Mouse (Mus musculus): ENCODE results near the gene Apof. TPM values are rescaled to one million over a fixed set of nuclear protein-coding genes. Genes with fewer than 3 reads are reported as not detected.

The Apof gene
- total and polyA plus RNA-seq, 3 experiments, result not detected

DNA sequence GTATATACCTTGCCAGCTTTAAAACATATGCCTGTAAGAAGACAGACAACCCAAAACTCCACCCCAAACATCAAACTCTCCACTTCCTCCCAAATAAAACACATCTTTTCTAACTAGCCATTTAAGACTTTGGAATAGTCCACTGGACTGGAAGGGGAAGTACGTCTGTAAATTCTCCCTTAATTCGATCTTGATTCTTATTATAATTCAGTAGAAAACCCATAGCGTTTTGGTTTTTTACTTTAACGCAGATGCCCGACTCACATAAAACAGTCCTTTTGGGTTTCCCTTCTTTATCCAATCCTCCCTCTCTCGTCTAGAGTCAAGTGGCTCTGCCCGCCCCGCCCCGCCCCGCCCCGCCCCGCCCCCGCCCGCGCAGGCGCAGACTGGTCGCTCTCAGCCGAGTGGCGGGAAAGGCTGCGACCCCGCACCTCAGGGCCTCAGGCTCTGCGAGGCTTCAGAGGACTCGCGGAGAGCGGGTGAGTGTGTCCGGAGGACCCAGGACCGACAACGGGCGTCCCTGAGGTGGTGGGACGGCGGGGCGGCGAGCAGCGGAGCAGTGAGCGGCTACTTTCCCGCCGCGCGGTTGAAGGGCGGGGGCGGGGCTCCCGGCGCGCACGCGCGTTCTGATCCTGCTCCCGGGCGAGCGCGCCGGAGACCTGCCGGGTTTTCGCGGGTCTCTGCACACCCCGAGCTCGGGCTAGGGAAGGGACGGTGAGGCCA, 36.6 kb upstream of the Apof start, which contains the start of gene Timeless (continued):
- peak; percentile 58; the same call in 1 of the 2 replicates for TF ChIP-seq MYC (IDR thresholded peaks at IDR 0.05; ENCODE audit: low read depth, low read length)
- TF ChIP-seq TBP (IDR thresholded peaks at IDR 0.05; ENCODE audit: low read depth, low read length), result peak; percentile 94
- no peak for TF ChIP-seq RAD21 (IDR thresholded peaks at IDR 0.05; ENCODE audit: low read depth, low read length)
- TF ChIP-seq POLR2AphosphoS2 (IDR thresholded peaks at IDR 0.05; ENCODE audit: low read length), result peak; percentile 92
- TF ChIP-seq MEF2A (IDR thresholded peaks at IDR 0.05; ENCODE audit: extremely low read depth, insufficient replicate concordance, low read depth, low read length, poor library complexity, severe bottlenecking), result no peak

DNA sequence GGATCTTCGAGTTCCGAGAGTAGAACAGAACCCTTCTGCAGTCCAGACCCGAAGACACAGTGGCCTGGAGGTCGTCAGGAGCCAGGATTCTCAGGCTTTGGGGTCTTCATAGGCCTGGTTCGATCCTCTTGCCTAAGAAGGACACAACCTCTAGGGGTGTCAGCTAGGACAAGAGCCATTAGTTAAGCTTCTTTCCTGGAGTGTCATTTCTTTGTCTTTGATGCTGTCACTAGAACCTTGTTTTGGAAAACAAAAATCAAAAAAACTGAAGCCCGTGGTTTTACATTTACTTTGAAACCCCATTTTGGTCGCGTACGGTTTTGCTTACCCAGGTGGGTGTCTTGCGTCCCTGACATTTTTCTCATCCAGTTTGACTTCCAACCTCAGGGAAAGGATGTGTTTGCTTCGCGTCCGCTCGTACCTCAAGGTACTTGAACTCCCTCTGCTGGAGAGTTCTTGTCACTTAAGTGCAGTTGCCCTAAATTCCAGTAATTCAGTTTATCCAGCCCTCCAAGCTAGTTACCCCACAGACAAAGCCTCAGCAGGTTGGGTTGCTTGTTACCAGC, 36.0 kb upstream of the Apof start:
- peaks cover 0 to 13% of the 10 kb centered on the region in 2 experiments; a peak in 2 of 4 replicates for H3K36me3 ChIP-seq (ENCODE audit: control insufficient read depth in 1 of 2, insufficient read depth in 2 of 2, low read length in 2 of 2)
- TF ChIP-seq GABPA (IDR thresholded peaks at IDR 0.05; ENCODE audit: low read depth, low read length) (no peak), HCFC1 (IDR thresholded peaks at IDR 0.05; ENCODE audit: low read depth, low read length) (0 out of 2 replicates have a peak, but pooled peaks have one; percentile 8), RAD21 (IDR thresholded peaks at IDR 0.05; ENCODE audit: low read depth, low read length) (peak; percentile 52), TBP (IDR thresholded peaks at IDR 0.05; ENCODE audit: low read depth, low read length) (peak; percentile 50; the same call in 1 of the 2 replicates), SIN3A (IDR thresholded peaks at IDR 0.05; ENCODE audit: low read length) (peak; percentile 66), ETS1 (IDR thresholded peaks at IDR 0.05; ENCODE audit: low read depth, low read length) (peak; percentile 42; the same call in 1 of the 2 replicates), CHD1 (IDR thresholded peaks at IDR 0.05; ENCODE audit: low read depth, low read length) (peak; percentile 58; the same call in 1 of the 2 replicates), SMC3 (IDR thresholded peaks at IDR 0.05; ENCODE audit: low read depth, low read length) (peak; percentile 70), MXI1 (IDR thresholded peaks at IDR 0.05; ENCODE audit: low read depth, low read length) (peak; percentile 26; the same call in 1 of the 2 replicates), POLR2AphosphoS5 (IDR thresholded peaks at IDR 0.05; ENCODE audit: borderline replicate concordance, low read depth, low read length) (no peak), CTCF (IDR thresholded peaks at IDR 0.05 in 2 of 3, conservative IDR thresholded peaks at IDR 0.05 in 1 of 3; ENCODE audit: control insufficient read depth in 1 of 3, insufficient read depth in 1 of 3, low read depth in 2 of 3, low read length in 3 of 3, poor library complexity in 1 of 3, severe bottlenecking in 1 of 3) (peak; percentile 49 to 78 (median 68)), ZC3H11A (IDR thresholded peaks at IDR 0.05; ENCODE audit: low read depth, low read length) (peak; percentile 36), POLR2A (IDR thresholded peaks at IDR 0.05; ENCODE audit: control insufficient read depth in 1 of 2, insufficient read depth in 1 of 2, low read depth in 1 of 2, low read length in 2 of 2, poor library complexity in 1 of 2) (no peak), CHD2 (IDR thresholded peaks at IDR 0.05; ENCODE audit: low read length) (no peak)
- H3K9me3 ChIP-seq (replicated peaks; ENCODE audit: insufficient read depth, low read length), result no peaks in the 10 kb centered on the region
- peaks cover 14% of the 10 kb centered on the region for H3K79me2 ChIP-seq (ENCODE audit: control insufficient read depth, insufficient read depth, low read length, poor library complexity)
- H3K4me1 ChIP-seq (ENCODE audit: control insufficient read depth in 1 of 2, insufficient read depth in 2 of 2, low read length in 2 of 2), result peaks cover 5 to 11% of the 10 kb centered on the region in 2 experiments
- peak overlapping the region; percentile 94 for H3K9ac ChIP-seq (ENCODE audit: control insufficient read depth, low read depth, low read length, poor library complexity, severe bottlenecking)
- DNase-seq (ENCODE audit: low read depth, low spot score), result peak; percentile 92
- H3K27me3 ChIP-seq (ENCODE audit: control insufficient read depth in 1 of 2, insufficient read depth in 2 of 2, low read length in 2 of 2), result no peaks in the 10 kb centered on the region
- H3K4me3 ChIP-seq (ENCODE audit: control insufficient read depth in 1 of 2, insufficient read depth in 1 of 2, low read depth in 2 of 2, low read length in 2 of 2), result peak overlapping the region; percentile 79 to 85
- peak overlapping the region; percentile 93 for H3K27ac ChIP-seq (ENCODE audit: control insufficient read depth, low read depth, low read length)

Data from MEL (cell line).